ENCODE assay signal across 8 mouse cellular contexts in genomic region chr11:114066951-114067762, GRCm38 (mm10). TPM values are rescaled to one million over a fixed set of nuclear protein-coding genes. Genes with fewer than 3 reads are reported as not detected.
DNase-seq lines count a peak whose midpoint lies in the region; ATAC-seq and TF ChIP-seq lines count a peak whose summit lies in the region.

Gene Sdk2, minus strand, starts transcription at chr11:114067046.

- peak; percentile 20 for DNase-seq in kidney, adult 2 months
- DNase-seq in kidney, adult 11 months, result no peak
- peak; percentile 60 to 74 for DNase-seq in layer of hippocampus, adult 8-10 months (ENCODE audit: low spot score in 2 of 2)
- DNase-seq in retina, postnatal 1 day, result peak; percentile 86
- DNase-seq in T-cell, adult 2 months (ENCODE audit: low spot score), result no peak

- peak; percentile 64 for ATAC-seq in embryonic facial prominence, embryonic 12.5 days (ENCODE audit: insufficient number of reproducible peaks, insufficient read depth, low FRiP score, low TSS enrichment)
- 0 out of 2 replicates have a peak, but pooled peaks have one; percentile 15 for ATAC-seq in heart, embryonic 13.5 days (ENCODE audit: extremely low read depth, insufficient number of reproducible peaks, low FRiP score, low TSS enrichment)
- ATAC-seq in liver, embryonic 16.5 days (ENCODE audit: low read depth), result peak; percentile 41; the same call in 1 of the 2 replicates

- H3K36me3 ChIP-seq in kidney, adult 2 months (ENCODE audit: control insufficient read depth, insufficient read depth, low read length), result no peaks in the 10 kb centered on the region
- H3K36me3 ChIP-seq in embryonic facial prominence, embryonic 12.5 days, result no peaks in the 10 kb centered on the region
- H3K36me3 ChIP-seq in heart, embryonic 13.5 days, result no peaks in the 10 kb centered on the region
- H3K36me3 ChIP-seq in liver, embryonic 16.5 days (ENCODE audit: control insufficient read depth, insufficient read depth), result no peaks in the 10 kb centered on the region

- 4% methylated on average over 51 of the region's 52 CpGs for WGBS in kidney, adult 2 months
- 1% methylated on average over 44 of the region's 52 CpGs for WGBS in embryonic facial prominence, embryonic 12.5 days
- whole genome bisulfite sequencing in heart, embryonic 13.5 days, result 4% methylated on average over 47 of the region's 52 CpGs
- WGBS in liver, embryonic 16.5 days (ENCODE audit: insufficient replicate concordance), result 3% methylated on average over 50 of the region's 52 CpGs

- H3K4me3 ChIP-seq in kidney, adult 2 months (ENCODE audit: insufficient read depth, low read depth, low read length), result peak within 1 kb of the TSS; percentile 40; the same call in 1 of the 2 replicates
- H3K4me3 ChIP-seq in embryonic facial prominence, embryonic 12.5 days, result peak within 1 kb of the TSS; percentile 63
- peak within 1 kb of the TSS; percentile 75 for H3K4me3 ChIP-seq in heart, embryonic 13.5 days
- peak within 1 kb of the TSS; percentile 45 for H3K4me3 ChIP-seq in liver, embryonic 16.5 days (ENCODE audit: low read depth, low read length)

- no peak for TF ChIP-seq CTCF in kidney, adult 2 months (conservative IDR thresholded peaks at IDR 0.05; ENCODE audit: insufficient read depth, insufficient read length, low read depth, low read length)

- no peak for TF ChIP-seq POLR2A in kidney, adult 2 months (IDR thresholded peaks at IDR 0.05; ENCODE audit: low read depth, low read length)

- H3K4me2 ChIP-seq in embryonic facial prominence, embryonic 12.5 days (replicated peaks), result peak within 1 kb of the TSS; percentile 96
- H3K4me2 ChIP-seq in heart, embryonic 13.5 days, result peak within 1 kb of the TSS; percentile 99
- H3K4me2 ChIP-seq in liver, embryonic 16.5 days (ENCODE audit: low read depth, low read length), result peak within 1 kb of the TSS; percentile 66

- no peaks in the 10 kb centered on the region for H3K9me3 ChIP-seq in embryonic facial prominence, embryonic 12.5 days
- H3K9me3 ChIP-seq in heart, embryonic 13.5 days, result no peaks in the 10 kb centered on the region
- H3K9me3 ChIP-seq in liver, embryonic 16.5 days (replicated peaks; ENCODE audit: control insufficient read depth, low read length), result no peaks in the 10 kb centered on the region

- H3K4me1 ChIP-seq in kidney, adult 2 months (ENCODE audit: control insufficient read depth, insufficient read depth, low read length), result no peaks in the 10 kb centered on the region
- H3K4me1 ChIP-seq in embryonic facial prominence, embryonic 12.5 days, result peaks cover 43% of the 10 kb centered on the region
- H3K4me1 ChIP-seq in heart, embryonic 13.5 days, result peaks cover 35% of the 10 kb centered on the region
- H3K4me1 ChIP-seq in liver, embryonic 16.5 days (ENCODE audit: control insufficient read depth, low read depth, low read length), result no peaks in the 10 kb centered on the region

- H3K9ac ChIP-seq in embryonic facial prominence, embryonic 12.5 days, result peak within 1 kb of the TSS; percentile 77
- peak within 1 kb of the TSS; percentile 91 for H3K9ac ChIP-seq in heart, embryonic 13.5 days
- H3K9ac ChIP-seq in liver, embryonic 16.5 days (ENCODE audit: low read depth, low read length), result no peak within 1 kb of the TSS

- no peak within 1 kb of the TSS for H3K27ac ChIP-seq in kidney, adult 2 months (ENCODE audit: insufficient read depth, low read depth, low read length)
- H3K27ac ChIP-seq in embryonic facial prominence, embryonic 12.5 days, result peak within 1 kb of the TSS; percentile 89
- peak within 1 kb of the TSS; percentile 86 for H3K27ac ChIP-seq in heart, embryonic 13.5 days (replicated peaks)
- H3K27ac ChIP-seq in liver, embryonic 16.5 days (ENCODE audit: low read length), result no peak within 1 kb of the TSS

- H3K27me3 ChIP-seq in kidney, adult 2 months (replicated peaks; ENCODE audit: control insufficient read depth, insufficient read depth, low read length), result peaks cover 3% of the 10 kb centered on the region
- peaks cover 24% of the 10 kb centered on the region for H3K27me3 ChIP-seq in embryonic facial prominence, embryonic 12.5 days
- peaks cover 43% of the 10 kb centered on the region for H3K27me3 ChIP-seq in heart, embryonic 13.5 days (replicated peaks)
- H3K27me3 ChIP-seq in liver, embryonic 16.5 days (ENCODE audit: control insufficient read depth, insufficient read depth, low read depth, low read length), result peaks cover 49% of the 10 kb centered on the region

RNA-seq across cellular contexts. Expression of gene Sdk2, which starts in this region (rescaled TPM):
- 0.46 and 0.63 TPM in 2 replicates for polyA plus RNA-seq in kidney, adult 2 months (2012; rRNA removed)
- polyA plus RNA-seq in embryonic facial prominence, embryonic 12.5 days (2016; fragmentation: Nextera tagmentation; extraction: Ambion mirVana), result 3.7 and 3.8 TPM in 2 replicates
- 1.9 and 2.5 TPM in 2 replicates for polyA plus RNA-seq in heart, embryonic 13.5 days (2015; fragmentation: Nextera tagmentation; extraction: Ambion mirVana)
- total RNA-seq in layer of hippocampus, adult 8-10 months (2022), result 10 to 100 TPM; 16.1 to 22.7 (median 21.2) TPM
- 0.08 and 0.35 TPM in 2 replicates for polyA plus RNA-seq in liver, embryonic 16.5 days (2015; fragmentation: Nextera tagmentation; extraction: Ambion mirVana)

Comparison
In these comparisons a context has a peak if more than half of its experiments do, and no peak if none do; other contexts are left out.
1. Peak in DNase-seq and H3K4me3 ChIP-seq in kidney, adult 2 months; RNA of the gene not detected or under 1 TPM.
2. Peak in ATAC-seq, H3K4me3 ChIP-seq and H3K4me2 ChIP-seq in liver, embryonic 16.5 days; RNA of the gene not detected or under 1 TPM.
3. DNase-seq: peak in layer of hippocampus, adult 8-10 months (2 of 2) and retina, postnatal 1 day (single experiment); none in kidney, adult 11 months (single experiment) and T-cell, adult 2 months (single experiment).
4. H3K27ac ChIP-seq: peak in embryonic facial prominence, embryonic 12.5 days (single experiment) and heart, embryonic 13.5 days (single experiment); none in kidney, adult 2 months (single experiment) and liver, embryonic 16.5 days (single experiment).
5. Peak in every context shown above with its lines, with median percentiles within 50 percentile points of each other: H3K4me3 ChIP-seq, ATAC-seq and H3K4me2 ChIP-seq.